Mouse (Mus musculus): ENCODE data around the gene Rpl13a. TPM values are rescaled to one million over a fixed set of nuclear protein-coding genes. Genes with fewer than 3 reads are reported as not detected.
"Not testable (repeated sequence)": the region's sequence is repeated elsewhere in the genome, so short reads cannot be mapped to it uniquely, and the experiment has no call there.

Rpl13a gene
- total RNA-seq, 2 experiments from 2014 or later: 946 to 985 TPM

GRCm38 (mm10) chr7:45119780-45120709, 8.5 kb downstream of the Rpl13a start:
- no peak for DNase-seq (ENCODE audit: low spot score in 2 of 2)

GRCm38 (mm10) chr7:45118336-45118735, 10.2 kb downstream of the Rpl13a start:
- DNase-seq (ENCODE audit: low spot score in 2 of 2): no peak

GRCm38 (mm10) chr7:45117566-45117965, 11.0 kb downstream of the Rpl13a start:
- no peak for DNase-seq (ENCODE audit: low spot score in 2 of 2)

DNA sequence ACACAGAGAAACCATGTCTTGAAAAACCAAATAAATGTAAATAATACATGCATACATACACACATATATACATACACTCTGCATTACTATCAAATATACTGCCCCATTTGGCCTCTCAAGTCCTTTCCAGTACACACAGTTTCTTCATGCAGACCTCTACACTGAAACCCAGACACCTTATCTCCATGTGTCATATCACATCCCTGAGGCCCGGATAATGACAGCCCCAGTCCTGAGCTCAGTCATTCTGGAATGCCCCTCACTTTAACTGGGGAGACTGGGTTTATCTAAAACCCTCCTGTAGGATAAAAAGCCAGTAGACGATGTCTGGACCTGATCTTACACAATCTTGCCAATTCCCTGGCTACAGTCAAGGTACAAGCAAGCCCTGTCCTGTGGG, 15.1 kb downstream of the Rpl13a start:
- no peak for DNase-seq (ENCODE audit: low spot score in 2 of 2)

GRCm38 (mm10) chr7:45112529-45112928, 16.0 kb downstream of the Rpl13a start:
- no peak for DNase-seq (ENCODE audit: low spot score in 2 of 2)

GRCm38 (mm10) chr7:45111940-45112339, 16.6 kb downstream of the Rpl13a start:
- no peak for DNase-seq (ENCODE audit: low spot score in 2 of 2)

- not testable (repeated sequence) for DNase-seq (ENCODE audit: low spot score in 2 of 2)
These were observed 18.5 kb downstream of the Rpl13a start for GRCm38 (mm10) chr7:45110089-45110488.

GRCm38 (mm10) chr7:45107052-45107645, 21.4 kb downstream of the Rpl13a start:
- DNase-seq (ENCODE audit: low spot score in 2 of 2): no peak

DNA sequence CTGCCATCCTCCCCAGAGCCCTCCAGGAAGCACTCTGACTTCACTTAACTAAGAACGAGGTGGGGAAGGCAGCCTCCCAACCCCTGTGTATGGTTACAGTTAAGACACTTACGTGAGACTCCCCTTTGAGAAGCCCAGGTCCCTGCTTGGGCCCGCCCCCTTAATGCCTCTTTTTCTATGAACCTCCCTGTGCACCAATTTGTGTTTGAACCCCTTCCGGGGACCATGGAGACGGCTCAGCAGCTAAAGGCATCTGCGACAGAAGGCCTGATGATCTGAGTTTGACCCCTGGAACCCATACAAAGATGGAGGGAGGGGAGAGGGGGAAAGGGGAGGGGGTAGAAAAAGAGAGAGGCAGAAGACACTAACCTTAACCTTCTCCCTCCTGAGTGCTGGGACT, 22.1 kb downstream of the Rpl13a start:
- no peak for DNase-seq (ENCODE audit: low spot score in 2 of 2)

GRCm38 (mm10) chr7:45105491-45105890, 23.1 kb downstream of the Rpl13a start:
- no peak for DNase-seq (ENCODE audit: low spot score in 2 of 2)

DNA sequence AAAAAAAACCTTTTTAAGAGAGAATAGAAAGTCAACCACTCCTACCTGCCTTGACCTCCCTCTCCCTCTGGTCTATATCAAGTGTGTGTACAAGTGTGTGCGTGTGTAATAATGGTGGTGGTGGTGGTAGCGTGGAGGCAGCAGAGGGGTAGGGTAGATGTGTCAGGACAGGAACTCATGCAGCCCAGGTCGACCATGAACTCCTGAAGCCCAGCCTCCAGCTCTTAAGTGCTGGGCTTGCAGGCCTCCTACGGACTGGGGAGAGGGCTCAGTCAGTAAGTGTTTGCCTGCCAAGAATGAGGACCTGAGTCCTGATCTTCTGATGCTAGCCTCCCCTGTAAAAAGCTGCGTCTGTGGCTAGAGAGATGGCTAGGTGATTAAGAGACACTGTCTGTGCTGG, 23.6 kb downstream of the Rpl13a start:
- DNase-seq (ENCODE audit: low spot score in 2 of 2): no peak

DNA sequence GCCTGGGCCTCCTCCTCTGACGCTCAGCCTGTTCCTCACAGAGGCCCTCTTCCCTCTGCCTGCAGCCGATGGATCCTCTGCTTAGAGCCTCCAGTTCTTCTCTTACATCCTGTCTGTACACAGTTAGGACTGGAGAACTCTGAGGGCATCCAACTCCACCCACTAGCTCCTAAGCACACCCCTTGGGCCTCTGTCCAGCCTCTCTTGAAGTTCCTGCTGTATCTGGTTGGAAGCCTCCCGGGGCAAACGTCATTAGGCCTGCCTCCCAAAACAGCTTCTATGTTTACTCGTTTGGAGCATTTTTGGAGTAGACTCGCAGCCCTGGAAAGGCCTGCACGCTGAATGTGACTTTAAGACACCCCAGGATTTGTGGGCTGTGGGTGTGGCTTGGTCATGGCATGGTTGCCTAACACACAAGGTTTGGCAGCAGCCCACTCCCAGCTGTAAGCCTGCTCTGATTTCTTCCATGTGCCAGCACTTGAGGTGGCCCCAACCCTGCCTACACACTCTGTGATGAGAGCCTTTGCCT, 24.8 kb downstream of the Rpl13a start, which contains the start of gene Fcgrt:
Gene Fcgrt, minus strand, starts transcription at position 200 of the 529 bp plus-strand sequence.
- peak; percentile 61 for DNase-seq (ENCODE audit: low spot score in 2 of 2)

GRCm38 (mm10) chr7:45102940-45103585, 25.5 kb downstream of the Rpl13a start:
- no peak for DNase-seq (ENCODE audit: low spot score in 2 of 2)

- no peak for DNase-seq (ENCODE audit: low spot score in 2 of 2)
These were observed 26.1 kb downstream of the Rpl13a start for GRCm38 (mm10) chr7:45102441-45102840.

DNA sequence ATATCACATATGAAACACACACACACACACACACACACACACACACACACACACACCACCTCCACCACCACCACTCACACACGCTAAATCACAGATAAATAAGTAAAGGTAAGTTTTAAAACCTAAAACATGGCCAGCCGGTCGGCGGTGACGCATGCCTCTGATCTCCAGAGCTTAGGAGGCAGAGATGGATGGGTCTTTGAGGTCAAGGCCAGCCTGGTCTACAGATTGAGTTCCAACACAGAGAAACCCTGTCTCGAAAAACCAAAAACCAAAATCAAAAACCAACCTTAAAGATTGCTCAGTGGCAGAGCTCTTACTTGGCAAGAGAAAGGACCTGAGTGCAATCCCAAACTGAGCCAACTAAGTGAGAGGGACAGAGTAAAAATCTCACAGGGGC, 28.5 kb downstream of the Rpl13a start:
- no peak for DNase-seq (ENCODE audit: low spot score in 2 of 2)

- DNase-seq (ENCODE audit: low spot score in 2 of 2): no peak
These were observed 29.9 kb downstream of the Rpl13a start for GRCm38 (mm10) chr7:45098541-45099240.

DNA sequence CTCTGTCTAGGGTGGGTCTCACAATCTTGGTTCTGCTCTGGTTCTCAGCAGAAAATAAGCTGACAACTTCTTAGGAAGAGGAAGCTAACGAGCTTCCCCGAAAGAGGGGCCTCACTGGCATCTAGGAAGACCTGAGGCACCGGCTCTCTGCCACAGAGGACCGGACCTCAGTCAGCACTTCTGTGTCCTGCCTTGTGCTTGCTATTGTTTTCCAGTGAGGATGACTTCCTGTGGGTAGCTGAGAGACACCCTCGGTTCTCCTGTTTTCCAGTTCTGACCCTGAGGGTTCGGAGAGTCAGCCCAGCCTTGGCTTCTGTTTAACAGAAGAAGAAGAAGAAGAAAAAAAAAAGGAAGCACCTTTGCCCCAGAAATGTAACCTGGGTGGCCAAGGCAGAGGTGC, 31.1 kb downstream of the Rpl13a start:
- no peak for DNase-seq (ENCODE audit: low spot score in 2 of 2)

- DNase-seq (ENCODE audit: low spot score in 2 of 2): not testable (repeated sequence)
These were observed 32.6 kb downstream of the Rpl13a start for GRCm38 (mm10) chr7:45095965-45096364.

DNA sequence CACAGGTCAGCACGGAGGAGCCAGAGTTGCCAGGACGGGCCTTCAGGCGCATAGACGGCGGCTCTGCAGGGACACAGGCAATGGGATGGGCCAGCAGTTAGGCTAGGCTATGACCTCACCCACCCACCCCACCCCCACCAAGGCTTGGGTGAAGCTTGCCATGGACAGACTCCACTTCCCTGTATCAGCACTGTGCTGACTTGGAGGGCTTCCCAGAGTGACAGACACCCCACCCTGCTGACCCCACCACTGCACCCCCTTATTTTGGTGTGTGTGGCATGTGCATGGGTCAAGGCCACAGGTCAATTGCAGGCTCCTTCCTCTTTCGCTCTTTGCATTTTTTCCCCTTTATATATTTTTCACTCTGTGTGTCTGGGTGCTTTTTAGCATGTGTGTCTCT, 33.2 kb downstream of the Rpl13a start:
- DNase-seq (ENCODE audit: low spot score in 2 of 2): no peak

- DNase-seq (ENCODE audit: low spot score in 2 of 2): no peak
These were observed 34.4 kb downstream of the Rpl13a start for GRCm38 (mm10) chr7:45094121-45094520.

- no peak for DNase-seq (ENCODE audit: low spot score in 2 of 2)
These were observed 35.0 kb downstream of the Rpl13a start for GRCm38 (mm10) chr7:45093516-45093905.
